Mouse (Mus musculus) olfactory bulb, adult 2 months (tissue): Measurements from ENCODE around the gene Cass4.

ENCODE experiments used
- CTCF ChIP-seq: fragments of 200-500 bp; IDR thresholded peaks from 2 replicates; pipeline ENCODE4 v1.5.1; 2012; ENCODE audit warnings: low read depth, mild to moderate bottlenecking, low read length, moderate library complexity; ENCODE audit not compliant: insufficient read depth
- POLR2A ChIP-seq: fragments of 200-500 bp; IDR thresholded peaks from 2 replicates; pipeline ENCODE4 v1.6.1; 2012; ENCODE audit warnings: mild to moderate bottlenecking, low read depth, low read length, moderate library complexity; ENCODE audit not compliant: insufficient read depth

GRCm38 (mm10) chr2:172381898-172382297, 11.7 kb upstream of the Cass4 start:
- TF ChIP-seq CTCF (no peak), POLR2A (no peak)
